Mouse (Mus musculus) lung, embryonic 16.5 days (tissue): Measurements from ENCODE around the gene Apbb2. TPM values are rescaled to one million over a fixed set of nuclear protein-coding genes. Genes with fewer than 3 reads are reported as not detected.

Experiments used
- ATAC-seq: fragments of 200-750 bp; cut with Nextera tagmentation; 2 replicates; pipeline ENCODE4 v1.8.0; 2017; ENCODE audit warnings: low read depth, mild to moderate bottlenecking, moderate library complexity
- H3K27ac ChIP-seq: fragments of 300-500 bp; sonication (generic); 2 replicates; pipeline ENCODE4 v1.5.1; 2014; ENCODE audit warnings: mild to moderate bottlenecking, control low read depth, low read length
- H3K27me3 ChIP-seq: fragments of 300-500 bp; sonication (generic); 2 replicates; pipeline ENCODE4 v1.6.1; 2014; ENCODE audit warnings: low read depth, low read length, mixed read lengths; ENCODE audit not compliant: control insufficient read depth, insufficient read depth
- H3K36me3 ChIP-seq: fragments of 300-500 bp; sonication (generic); 2 replicates; pipeline ENCODE4 v1.6.1; 2014; ENCODE audit warnings: low read length; ENCODE audit not compliant: control insufficient read depth, insufficient read depth
- H3K4me1 ChIP-seq: fragments of 300-500 bp; sonication (generic); replicated peaks from 2 replicates; pipeline ENCODE4 v1.6.1; 2014; ENCODE audit warnings: low read length, mixed read lengths; ENCODE audit not compliant: control insufficient read depth, insufficient read depth
- H3K4me2 ChIP-seq: fragments of 300-500 bp; sonication (generic); 2 replicates; pipeline ENCODE4 v1.6.1; 2014; ENCODE audit warnings: low read depth, low read length, control low read depth
- H3K4me3 ChIP-seq: fragments of 300-500 bp; sonication (generic); 2 replicates; pipeline ENCODE4 v1.5.1; 2014; ENCODE audit warnings: mild to moderate bottlenecking, low read length, control low read depth
- H3K9ac ChIP-seq: fragments of 300-500 bp; sonication (generic); 2 replicates; pipeline ENCODE4 v1.6.1; 2014; ENCODE audit warnings: low read length, control low read depth
- H3K9me3 ChIP-seq: fragments of 300-500 bp; sonication (generic); 2 replicates; pipeline ENCODE4 v1.6.1; 2016; ENCODE audit warnings: low read length; ENCODE audit not compliant: control insufficient read depth
- WGBS: fragments of 180-500 bp; shearing (Covaris S2); extraction: QIAGEN DNeasy Blood & Tissue Kit; methylation state at CpG from one replicate; pipeline ENCODE4 v1.1.7; 2014; 5-methylcytosine and 5-hydroxymethylcytosine counted together
- polyA plus RNA-seq: library from polyadenylated mRNA; unstranded; fragments of >200 nt; fragmentation: Nextera tagmentation; extraction: Ambion mirVana; gene quantifications from 2 replicates; pipeline ENCODE4 v1.2.1, GENCODE M21; 2015

Apbb2 gene
- 56.7 and 57.0 TPM in 2 replicates for polyA plus RNA-seq

GRCm38 (mm10) chr5:66618597-66618996 is at the start of gene Apbb2:
Gene Apbb2, minus strand, starts transcription at chr5:66618784.
- peak within 1 kb of the TSS; percentile 91 for H3K4me3 ChIP-seq
- H3K27me3 ChIP-seq, result no peaks in the 10 kb centered on the region
- under 1% methylated on average over 38 of the region's 39 CpGs for WGBS
- no peaks in the 10 kb centered on the region for H3K36me3 ChIP-seq
- peak within 1 kb of the TSS; percentile 96 for H3K9ac ChIP-seq
- ATAC-seq, result peak; percentile 96
- peak within 1 kb of the TSS; percentile 98 for H3K27ac ChIP-seq
- peaks cover 24% of the 10 kb centered on the region for H3K4me1 ChIP-seq
- H3K9me3 ChIP-seq, result no peaks in the 10 kb centered on the region
- peak within 1 kb of the TSS; percentile 73 for H3K4me2 ChIP-seq

- Histone ChIP-seq H3K4me1 (peaks cover 7% of the 10 kb centered on the region; the same call in 1 of the 2 replicates), H3K4me3 (no peak overlapping the region), H3K27me3 (no peaks in the 10 kb centered on the region), H3K9me3 (no peaks in the 10 kb centered on the region), H3K36me3 (no peaks in the 10 kb centered on the region), H3K9ac (no peak overlapping the region), H3K4me2 (peak overlapping the region; percentile 15; the same call in 1 of the 2 replicates), H3K27ac (peak overlapping the region; percentile 60)
- ATAC-seq, result peak; percentile 89
- WGBS, result 11% methylated on average over 5 of the region's 5 CpGs
Observed at GRCm38 (mm10) chr5:66654220-66654619, 35.6 kb upstream of the Apbb2 start.

- H3K27me3 ChIP-seq, result no peaks in the 10 kb centered on the region
- no peak for ATAC-seq
- WGBS, result 27% methylated on average over 7 of the region's 7 CpGs
- no peaks in the 10 kb centered on the region for H3K36me3 ChIP-seq
- H3K4me2 ChIP-seq, result no peak overlapping the region
- no peaks in the 10 kb centered on the region for H3K9me3 ChIP-seq
- H3K4me1 ChIP-seq, result no peaks in the 10 kb centered on the region; the same call in 1 of the 2 replicates
- H3K4me3 ChIP-seq, result no peak overlapping the region
- H3K27ac ChIP-seq, result no peak overlapping the region
- H3K9ac ChIP-seq, result no peak overlapping the region
Observed at GRCm38 (mm10) chr5:66647504-66647903, 28.9 kb upstream of the Apbb2 start.

GRCm38 (mm10) chr5:66643260-66643659 is 24.7 kb upstream of the Apbb2 start:
- H3K9me3 ChIP-seq, result no peaks in the 10 kb centered on the region
- H3K9ac ChIP-seq, result no peak overlapping the region
- H3K4me2 ChIP-seq, result no peak overlapping the region
- no peak overlapping the region for H3K27ac ChIP-seq
- WGBS, result 79% methylated on average over 5 of the region's 5 CpGs
- H3K36me3 ChIP-seq, result no peaks in the 10 kb centered on the region
- ATAC-seq, result no peak
- H3K4me3 ChIP-seq, result no peak overlapping the region
- no peaks in the 10 kb centered on the region for H3K27me3 ChIP-seq
- no peaks in the 10 kb centered on the region; the same call in 1 of the 2 replicates for H3K4me1 ChIP-seq

GRCm38 (mm10) chr5:66642156-66642555 is 23.6 kb upstream of the Apbb2 start:
- no peaks in the 10 kb centered on the region for H3K36me3 ChIP-seq
- H3K27me3 ChIP-seq, result no peaks in the 10 kb centered on the region
- no peak overlapping the region for H3K27ac ChIP-seq
- H3K9me3 ChIP-seq, result no peaks in the 10 kb centered on the region
- WGBS, result 90% methylated on average over 4 of the region's 4 CpGs
- no peak overlapping the region for H3K4me3 ChIP-seq
- H3K9ac ChIP-seq, result no peak overlapping the region
- no peaks in the 10 kb centered on the region for H3K4me1 ChIP-seq
- H3K4me2 ChIP-seq, result no peak overlapping the region
- ATAC-seq, result no peak

GRCm38 (mm10) chr5:66635459-66636079 is 17.0 kb upstream of the Apbb2 start:
- Histone ChIP-seq H3K9ac (no peak overlapping the region), H3K4me2 (no peak overlapping the region)
- 54% methylated on average over 10 of the region's 10 CpGs for WGBS

GRCm38 (mm10) chr5:66627805-66628204 is 9.2 kb upstream of the Apbb2 start:
- Histone ChIP-seq H3K36me3 (no peaks in the 10 kb centered on the region), H3K4me3 (no peak overlapping the region), H3K27me3 (no peaks in the 10 kb centered on the region), H3K9ac (no peak overlapping the region), H3K4me1 (no peaks in the 10 kb centered on the region), H3K9me3 (no peaks in the 10 kb centered on the region), H3K27ac (no peak overlapping the region), H3K4me2 (no peak overlapping the region)
- ATAC-seq, result no peak
- WGBS, result 56% methylated on average over 7 of the region's 7 CpGs

More at GRCm38 (mm10) chr5:66635459-66636079, 17.0 kb upstream of the Apbb2 start:
- Histone ChIP-seq H3K9me3 (no peaks in the 10 kb centered on the region), H3K36me3 (no peaks in the 10 kb centered on the region), H3K4me1 (no peaks in the 10 kb centered on the region), H3K27ac (no peak overlapping the region), H3K27me3 (no peaks in the 10 kb centered on the region), H3K4me3 (no peak overlapping the region)
- no peak for ATAC-seq

- Histone ChIP-seq H3K4me3 (peak overlapping the region; percentile 63), H3K27ac (peak overlapping the region; percentile 73), H3K36me3 (no peaks in the 10 kb centered on the region), H3K9ac (peak overlapping the region; percentile 76), H3K4me1 (peaks cover 8% of the 10 kb centered on the region), H3K4me2 (peak overlapping the region; percentile 73), H3K9me3 (no peaks in the 10 kb centered on the region), H3K27me3 (no peaks in the 10 kb centered on the region)
- WGBS, result under 1% methylated on average over 41 of the region's 41 CpGs
- peak; percentile 66 for ATAC-seq
Observed at GRCm38 (mm10) chr5:66620191-66620625, 1.6 kb upstream of the Apbb2 start.

GRCm38 (mm10) chr5:66619675-66620074 is 1.1 kb upstream of the Apbb2 start:
- 36% methylated on average over 8 of the region's 8 CpGs for WGBS

More at GRCm38 (mm10) chr5:66619675-66620074, 1.1 kb upstream of the Apbb2 start:
- Histone ChIP-seq H3K27ac (peak overlapping the region; percentile 73), H3K9me3 (no peaks in the 10 kb centered on the region), H3K4me3 (peak overlapping the region; percentile 63), H3K27me3 (no peaks in the 10 kb centered on the region), H3K9ac (peak overlapping the region; percentile 76), H3K36me3 (no peaks in the 10 kb centered on the region), H3K4me2 (peak overlapping the region; percentile 73), H3K4me1 (peaks cover 14% of the 10 kb centered on the region)
- no peak for ATAC-seq
